Mouse (Mus musculus) myocyte (in vitro differentiated cells): Measurements from ENCODE around the gene Nudt5.

Source experiments
- E2F4 ChIP-seq: IDR thresholded peaks from one replicate; pipeline ENCODE4 v1.6.1; 2011; ENCODE audit warnings: mild to moderate bottlenecking, control low read depth, moderate library complexity; ENCODE audit not compliant: insufficient read depth
- MAX ChIP-seq: IDR thresholded peaks from one replicate; pipeline ENCODE4 v1.6.1; 2011; ENCODE audit warnings: low read depth, mild to moderate bottlenecking, control low read depth
- MYOD1 ChIP-seq, 3 experiments: IDR thresholded peaks; one replicate each; pipeline ENCODE4 v1.6.1; 2011; ENCODE audit warnings: control low read depth in 2 of 3, low read depth in 2 of 3, mild to moderate bottlenecking in 2 of 3, moderate library complexity in 1 of 3; ENCODE audit not compliant: insufficient read length in 2 of 3, control insufficient read depth in 1 of 3
- MYOG ChIP-seq, 3 experiments: IDR thresholded peaks; one replicate each; pipeline ENCODE4 v1.6.1; 2011; ENCODE audit warnings: control low read depth in 2 of 3, low read depth in 2 of 3, mild to moderate bottlenecking in 2 of 3; ENCODE audit not compliant: insufficient read length in 2 of 3, control insufficient read depth in 1 of 3, insufficient read depth in 1 of 3
- POLR2A ChIP-seq: IDR thresholded peaks from one replicate; pipeline ENCODE4 v1.6.1; 2011; ENCODE audit warnings: low read depth, mild to moderate bottlenecking, control low read depth, moderate library complexity; ENCODE audit not compliant: insufficient read length
- POLR2AphosphoS2 ChIP-seq: IDR thresholded peaks from one replicate; pipeline ENCODE4 v1.6.1; 2011; ENCODE audit warnings: low read depth, control low read depth; ENCODE audit not compliant: insufficient read length
- REST ChIP-seq: IDR thresholded peaks from one replicate; pipeline ENCODE4 v1.6.1; 2011; ENCODE audit warnings: mild to moderate bottlenecking, control low read depth, moderate library complexity; ENCODE audit not compliant: insufficient read depth, insufficient read length
- SRF ChIP-seq: IDR thresholded peaks from one replicate; pipeline ENCODE4 v1.6.1; 2011; ENCODE audit warnings: low read depth; ENCODE audit not compliant: control insufficient read depth, insufficient read length
- TCF12 ChIP-seq: IDR thresholded peaks from one replicate; pipeline ENCODE4 v1.6.1; 2011; ENCODE audit warnings: mild to moderate bottlenecking, control low read depth; ENCODE audit not compliant: poor library complexity, insufficient read depth, severe bottlenecking
- USF1 ChIP-seq: IDR thresholded peaks from one replicate; pipeline ENCODE4 v1.6.1; 2011; ENCODE audit warnings: low read depth, mild to moderate bottlenecking, control low read depth, moderate library complexity

DNA sequence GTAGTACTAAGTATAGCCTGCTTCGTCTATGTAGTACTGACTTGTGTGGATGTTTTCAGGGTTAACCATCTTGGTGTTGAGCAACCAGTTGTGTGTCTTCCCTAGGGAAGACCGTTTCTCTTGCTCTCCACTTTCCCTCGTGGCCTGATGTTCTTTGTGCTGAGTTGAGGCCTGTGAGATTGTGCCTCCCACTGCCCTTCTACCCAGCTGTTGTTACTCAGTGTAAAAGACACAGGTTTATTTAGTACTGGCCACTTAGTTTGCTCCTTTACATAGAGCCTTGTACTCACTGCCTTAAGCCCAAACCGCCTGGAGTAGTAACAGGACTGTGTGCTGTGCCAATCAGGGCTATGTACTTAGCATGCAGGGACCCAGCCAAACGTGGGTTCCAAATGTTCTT is 7.0 kb downstream of the Nudt5 start:
- TF ChIP-seq MAX, result no peak
- no peak for TF ChIP-seq POLR2A
- TF ChIP-seq E2F4, result no peak
- no peak for TF ChIP-seq TCF12
- no peak for TF ChIP-seq USF1
- no peak for TF ChIP-seq SRF
- TF ChIP-seq MYOG (IDR thresholded peaks at IDR 0.05; ENCODE audit: control insufficient read depth in 1 of 3, insufficient read depth in 1 of 3, insufficient read length in 2 of 3, low read depth in 2 of 3), result no peak
- TF ChIP-seq POLR2AphosphoS2, result no peak
- no peak for TF ChIP-seq REST
- TF ChIP-seq MYOD1 (IDR thresholded peaks at IDR 0.05; ENCODE audit: control insufficient read depth in 1 of 3, insufficient read length in 2 of 3, low read depth in 2 of 3), result no peak
